Mouse (Mus musculus): Measurements from ENCODE around the gene Lrrc59.
A peak's percentile ranks its signal among the peaks of the same experiment; 100 is the strongest.
"Not testable (repeated sequence)": the region's sequence is repeated elsewhere in the genome, so short reads cannot be mapped to it uniquely, and the experiment has no call there.

Lrrc59 gene

GRCm38 (mm10) chr11:94631969-94632368 lies 2.4 kb downstream of the Lrrc59 start:
- DNase-seq (ENCODE audit: low spot score in 2 of 2) = no peak

- no peak for DNase-seq (ENCODE audit: low spot score in 2 of 2)
These were observed 3.4 kb downstream of the Lrrc59 start for GRCm38 (mm10) chr11:94632988-94633387.

DNA sequence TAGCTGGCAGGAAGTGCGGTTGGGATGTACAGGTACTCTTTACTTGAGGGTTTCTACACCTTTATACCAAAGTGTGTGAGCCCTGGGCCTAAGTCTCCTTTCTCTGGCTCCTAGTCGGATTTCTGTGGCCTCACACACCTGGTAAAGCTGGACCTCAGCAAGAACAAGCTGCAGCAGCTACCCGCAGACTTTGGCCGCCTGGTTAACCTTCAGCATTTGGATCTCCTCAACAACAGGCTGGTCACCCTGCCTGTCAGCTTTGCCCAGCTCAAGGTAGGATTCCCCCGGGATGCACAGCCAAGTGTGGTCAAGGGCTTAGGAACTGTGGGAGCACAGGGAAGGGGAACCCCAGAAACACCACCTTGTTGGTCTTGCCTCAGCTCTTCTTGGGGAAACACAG lies 4.9 kb downstream of the Lrrc59 start:
- no peak for DNase-seq (ENCODE audit: low spot score in 2 of 2)

GRCm38 (mm10) chr11:94644461-94645219 lies 15.1 kb downstream of the Lrrc59 start:
- no peak for DNase-seq (ENCODE audit: low spot score in 2 of 2)

DNA sequence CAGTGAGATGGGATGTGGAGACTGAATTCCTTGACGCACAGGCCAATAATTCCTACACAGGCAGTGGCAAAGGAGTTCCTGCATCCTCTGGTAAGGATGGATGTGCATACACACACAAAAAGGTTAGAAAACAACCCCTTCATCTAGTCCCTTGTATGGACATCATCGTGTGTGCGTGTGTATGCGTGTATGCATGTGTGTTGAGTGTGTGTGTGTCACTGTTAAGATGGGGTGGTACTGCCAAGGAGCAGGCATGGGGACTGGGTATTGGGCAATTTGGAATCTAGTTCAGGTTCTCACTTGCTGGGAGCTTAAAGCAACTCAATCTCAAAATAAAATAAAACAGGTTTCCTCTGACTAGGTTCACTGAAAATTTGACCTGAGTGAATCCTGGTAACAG lies 16.9 kb downstream of the Lrrc59 start:
- DNase-seq (ENCODE audit: low spot score in 2 of 2) = no peak

GRCm38 (mm10) chr11:94651241-94651640 lies 21.7 kb downstream of the Lrrc59 start:
- not testable (repeated sequence) for DNase-seq (ENCODE audit: low spot score in 2 of 2)

DNA sequence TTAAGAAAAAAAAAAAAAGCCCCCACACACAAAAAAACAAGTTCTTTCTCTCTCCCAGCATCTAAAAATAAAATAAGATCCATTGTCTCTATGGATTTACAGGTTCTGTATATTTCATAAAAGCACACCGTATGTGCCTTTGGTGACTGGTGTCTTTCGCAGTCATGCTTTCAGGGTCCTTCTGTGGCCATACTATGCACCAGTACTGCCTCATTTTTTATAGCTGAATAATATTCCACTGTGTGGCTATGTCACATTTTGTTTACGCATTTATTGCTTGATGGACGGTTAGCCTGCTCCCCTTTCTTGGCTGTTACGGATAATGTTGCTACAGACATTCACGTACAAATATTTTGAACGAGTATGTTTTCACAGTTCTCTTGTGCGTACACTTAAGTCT lies 23.4 kb downstream of the Lrrc59 start:
- no peak for DNase-seq (ENCODE audit: low spot score in 2 of 2)

DNA sequence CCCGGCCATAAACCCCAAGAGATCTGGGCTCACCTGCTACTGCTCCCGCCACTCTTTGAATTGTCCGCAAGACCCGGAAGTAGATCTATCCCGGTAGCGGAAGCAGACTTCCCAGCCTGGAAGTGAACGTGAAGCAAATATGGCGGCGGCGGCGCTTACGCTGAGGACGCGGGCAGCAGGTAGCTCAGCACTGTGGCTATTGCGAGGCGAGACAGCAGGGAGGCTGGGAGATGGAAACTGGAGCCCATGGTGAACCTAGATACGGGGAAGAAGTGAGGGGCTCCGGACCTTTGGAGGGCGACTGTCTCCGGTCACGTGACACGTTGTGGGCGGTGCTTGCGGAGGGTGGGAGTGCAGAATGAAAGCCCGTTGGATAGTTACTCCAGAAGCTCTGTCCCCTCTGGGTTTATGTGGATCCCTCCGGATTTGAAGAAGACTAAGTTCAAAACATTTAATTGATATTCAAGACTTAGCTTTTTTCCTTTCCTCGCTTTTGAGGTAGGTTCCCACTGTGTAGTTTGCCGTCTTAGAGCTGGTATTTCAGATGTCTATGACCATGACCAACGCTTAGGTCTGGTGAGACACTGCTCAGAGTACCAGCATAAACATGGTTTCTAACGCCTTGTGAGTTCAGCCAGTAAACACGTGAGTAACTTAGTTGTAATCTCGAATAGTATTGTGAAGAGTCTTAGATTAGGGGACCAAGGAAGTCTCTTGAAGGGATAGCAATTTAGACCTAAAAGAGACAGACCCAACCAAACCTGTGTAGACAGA lies 24.3 kb downstream of the Lrrc59 start, which contains the start of the genes Mrpl27 and Eme1:
TSS of gene Mrpl27 (plus strand) at position 105 of the 774 bp plus-strand sequence.
TSS of gene Eme1 (minus strand) at position 302 of the 774 bp plus-strand sequence.
- DNase-seq (ENCODE audit: low spot score in 2 of 2) = peak; percentile 86 to 89

DNA sequence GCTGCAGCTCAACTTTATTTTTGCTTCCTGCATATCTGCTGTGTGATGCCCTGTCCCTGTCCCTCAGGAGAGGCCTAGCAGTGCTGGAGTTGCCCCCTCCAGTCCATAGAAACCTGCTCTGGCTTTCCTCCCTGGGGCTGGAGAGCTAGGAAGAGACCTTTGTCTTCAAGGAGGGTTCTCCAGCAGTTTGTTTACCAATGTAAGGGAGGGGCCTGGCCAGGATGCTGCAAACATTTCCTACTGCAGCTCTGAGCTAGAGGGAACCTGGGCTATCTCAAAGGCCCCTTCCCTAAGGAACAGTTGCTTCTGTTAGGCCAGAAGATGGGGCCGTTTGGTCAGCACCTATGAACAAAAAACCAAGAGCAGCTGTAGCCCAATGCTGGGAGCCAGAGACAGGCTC lies 31.8 kb downstream of the Lrrc59 start:
- no peak for DNase-seq (ENCODE audit: low spot score in 2 of 2)

DNA sequence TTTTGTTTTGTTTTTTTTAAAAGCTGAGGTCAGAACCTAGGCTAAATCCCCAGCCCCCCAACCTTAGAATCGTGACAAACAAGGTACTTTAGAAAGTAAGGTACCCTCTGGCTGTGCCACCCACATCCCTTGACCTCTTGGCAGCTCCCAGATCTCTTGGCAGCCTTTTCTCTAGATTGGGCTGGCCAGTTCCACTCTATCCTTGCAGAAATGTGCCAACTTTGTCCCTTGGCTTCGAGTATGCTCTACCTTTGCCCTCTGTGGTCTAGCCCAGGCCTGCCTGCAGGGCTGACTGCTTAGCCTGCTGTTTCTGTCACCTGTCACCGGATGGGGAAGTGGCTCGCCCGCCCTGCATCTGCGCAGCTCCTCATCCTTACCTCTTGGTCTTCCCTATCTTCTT lies 35.7 kb downstream of the Lrrc59 start:
- DNase-seq (ENCODE audit: low spot score in 2 of 2) = no peak

DNA sequence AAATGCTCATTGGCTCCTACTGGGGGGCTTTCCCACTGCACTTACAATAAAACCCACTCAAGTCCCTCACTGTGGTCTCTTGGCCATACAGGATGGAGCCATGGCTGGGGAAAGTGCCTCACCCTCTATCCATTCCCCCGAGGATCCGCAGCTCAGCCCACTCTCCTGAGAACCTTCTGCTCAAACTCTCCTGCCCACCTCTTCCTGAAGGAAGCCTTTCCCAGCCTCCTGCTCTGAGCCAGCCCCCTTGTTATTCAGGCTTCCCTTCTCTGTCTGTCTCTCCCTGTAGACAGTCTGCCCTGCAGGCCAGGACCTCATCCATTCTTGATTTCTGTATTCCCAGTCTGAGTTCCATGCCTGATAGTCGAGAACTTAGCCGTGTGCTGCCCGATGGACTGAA lies 45.4 kb downstream of the Lrrc59 start:
- no peak for DNase-seq (ENCODE audit: low spot score in 2 of 2)

DNA sequence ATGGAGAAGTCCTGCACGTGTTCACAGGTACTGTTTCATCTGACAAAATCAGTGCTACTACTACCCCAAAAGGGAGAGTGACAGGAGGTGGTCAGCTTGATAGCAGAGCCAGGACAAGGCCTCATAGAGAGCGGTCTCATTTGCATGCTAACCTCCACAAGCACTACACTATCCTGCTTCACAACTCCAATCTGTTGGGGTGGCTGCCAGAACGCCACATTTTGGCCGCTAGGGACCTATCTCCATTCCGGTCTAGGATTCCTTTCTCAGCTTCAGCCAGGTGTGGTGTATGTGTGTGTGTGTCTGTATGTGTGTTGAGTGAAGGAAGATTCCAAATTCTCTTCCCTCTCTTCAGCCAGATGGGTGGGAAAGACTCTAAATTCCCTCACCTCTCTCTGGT lies 45.9 kb downstream of the Lrrc59 start:
- no peak for DNase-seq (ENCODE audit: low spot score in 2 of 2)

DNA sequence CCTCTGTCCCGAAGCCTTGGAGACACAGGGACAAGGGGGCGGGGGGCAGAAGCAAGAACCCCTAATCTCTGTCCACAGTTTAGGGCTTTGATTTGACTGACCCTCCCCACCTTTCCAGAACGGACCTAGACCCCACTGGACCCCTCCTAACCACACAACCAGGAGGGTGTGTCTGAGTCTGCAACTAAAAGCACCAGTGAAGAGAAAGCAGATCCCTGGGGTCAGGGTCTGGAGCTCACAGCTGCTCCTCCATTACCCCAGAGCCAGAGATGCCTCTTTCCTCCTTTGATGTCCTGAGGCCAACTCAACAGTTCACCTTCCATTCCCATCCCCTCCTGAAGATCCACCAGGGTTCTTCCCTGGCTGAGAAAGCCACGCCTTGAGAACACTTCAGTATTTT lies 46.7 kb downstream of the Lrrc59 start:
- DNase-seq (ENCODE audit: low spot score in 2 of 2) = no peak

GRCm38 (mm10) chr11:94676754-94677606 lies 47.4 kb downstream of the Lrrc59 start, which contains the start of gene Xylt2:
Xylt2 (minus strand) TSS chr11:94677515.
- peak; percentile 94 for DNase-seq (ENCODE audit: low spot score in 2 of 2)

- DNase-seq (ENCODE audit: low spot score in 2 of 2) = no peak
These were observed 48.1 kb downstream of the Lrrc59 start for GRCm38 (mm10) chr11:94677607-94678145.

DNA sequence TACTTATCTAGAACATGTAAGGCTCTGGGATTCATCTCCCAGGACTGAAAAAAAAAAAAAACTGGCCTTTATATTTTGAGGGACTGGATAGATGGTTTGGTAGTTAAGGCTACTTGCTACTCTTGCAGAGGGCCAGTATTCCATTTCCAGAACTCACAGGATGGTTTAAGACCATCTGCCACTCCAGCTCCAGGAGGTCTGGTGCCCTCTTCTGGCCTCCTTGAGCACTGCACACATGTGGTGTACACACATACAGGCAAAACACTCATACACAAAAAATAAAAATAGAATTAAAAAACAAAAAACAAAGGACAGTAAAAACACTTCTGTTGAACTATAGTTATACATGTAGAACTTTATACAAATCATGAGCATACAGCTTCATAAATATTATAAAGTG lies 51.1 kb downstream of the Lrrc59 start:
- no peak for DNase-seq (ENCODE audit: low spot score in 2 of 2)

- DNase-seq (ENCODE audit: low spot score in 2 of 2) = no peak
These were observed 52.1 kb downstream of the Lrrc59 start for GRCm38 (mm10) chr11:94681640-94682039.

- DNase-seq (ENCODE audit: low spot score in 2 of 2) = no peak
These were observed 52.9 kb downstream of the Lrrc59 start for GRCm38 (mm10) chr11:94682427-94682826.

DNA sequence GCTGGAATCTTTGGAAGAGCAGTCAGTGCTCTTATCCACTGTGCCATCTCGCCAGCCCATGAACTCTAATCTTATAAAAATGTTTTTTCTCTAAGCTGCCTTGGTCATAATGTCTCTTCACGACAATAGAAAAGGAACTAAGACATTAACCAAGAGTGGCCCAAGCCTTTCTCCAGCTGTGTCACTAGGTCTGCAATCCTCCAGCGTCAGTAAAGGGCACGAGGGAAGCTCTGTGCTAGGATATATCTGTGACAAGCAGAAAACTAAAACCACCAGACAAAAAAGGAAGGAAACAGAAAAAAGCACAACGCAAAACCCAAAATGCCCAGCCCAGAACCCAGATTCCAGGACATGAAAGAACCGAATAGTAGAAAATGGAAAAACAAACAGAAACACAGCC lies 57.6 kb downstream of the Lrrc59 start:
- DNase-seq (ENCODE audit: low spot score in 2 of 2) = no peak

- not testable (repeated sequence) for DNase-seq (ENCODE audit: low spot score in 2 of 2)
These were observed 62.9 kb downstream of the Lrrc59 start for GRCm38 (mm10) chr11:94692502-94692901.

All from right cerebral cortex, postnatal 10 days (tissue).